Mouse (Mus musculus) G1E (cell line): Measurements from ENCODE around the gene Cited2. TPM values are rescaled to one million over a fixed set of nuclear protein-coding genes. Genes with fewer than 3 reads are reported as not detected.

ENCODE experiments used
- ATAC-seq: 2 replicates; pipeline ENCODE4 v1.8.0; 2016; ENCODE audit warnings: mild to moderate bottlenecking; ENCODE audit not compliant: insufficient number of reproducible peaks, poor library complexity, low FRiP score, severe bottlenecking; ENCODE audit errors: extremely low read depth
- DNase-seq: peaks from one replicate; pipeline ENCODE4 v3.0.0; 2012; ENCODE audit warnings: low spot score
- H3K27me3 ChIP-seq: 2 replicates; pipeline ENCODE4 v1.6.1; 2012; ENCODE audit warnings: mild to moderate bottlenecking, low read length, inconsistent platforms; ENCODE audit not compliant: insufficient read depth
- H3K36me3 ChIP-seq: replicated peaks from 2 replicates; pipeline ENCODE3; 2012; ENCODE audit warnings: mild to moderate bottlenecking, inconsistent platforms
- H3K4me1 ChIP-seq: 2 replicates; pipeline ENCODE4 v1.6.1; 2012; ENCODE audit warnings: low read depth, low read length, inconsistent platforms, mixed read lengths; ENCODE audit not compliant: insufficient read depth
- H3K4me3 ChIP-seq: 2 replicates; pipeline ENCODE4 v1.5.1; 2012; ENCODE audit warnings: low read depth, mild to moderate bottlenecking, inconsistent platforms, low read length, moderate library complexity, mixed read lengths
- H3K9me3 ChIP-seq: replicated peaks from 2 replicates; pipeline ENCODE4 v1.6.1; 2012; ENCODE audit warnings: inconsistent platforms
- CTCF ChIP-seq: IDR thresholded peaks from 2 replicates; pipeline ENCODE4 v1.5.1; 2012; ENCODE audit warnings: low read depth, low read length, inconsistent platforms, mixed read lengths
- GATA1 ChIP-seq: IDR thresholded peaks from 2 replicates; pipeline ENCODE4 v1.6.1; 2012; ENCODE audit warnings: borderline replicate concordance, low read length, inconsistent platforms, mixed read lengths
- GATA2 ChIP-seq: IDR thresholded peaks from 2 replicates; pipeline ENCODE4 v1.6.1; 2012; ENCODE audit warnings: low read depth, low read length, inconsistent platforms, borderline replicate concordance
- POLR2AphosphoS5 ChIP-seq: IDR thresholded peaks from 2 replicates; pipeline ENCODE4 v1.6.1; 2012; ENCODE audit warnings: low read depth, low read length, inconsistent platforms; ENCODE audit not compliant: insufficient replicate concordance
- TAL1 ChIP-seq: conservative IDR thresholded peaks from 2 replicates; pipeline ENCODE4 v1.6.1; 2012; ENCODE audit warnings: low read depth, low read length, inconsistent platforms, mixed read lengths
- polyA plus RNA-seq: library from polyadenylated mRNA; stranded (reverse); fragments of >175 nt; gene quantifications from 2 replicates; pipeline ENCODE4 v1.2.3, GENCODE M21; 2012
- total RNA-seq, 2 experiments: library from RNA; stranded (forward) in 1 of 2; stranded (reverse) in 1 of 2; fragments of 200-1000 nt in 1 of 2; fragments of >200 nt in 1 of 2; fragmentation: Nextera tagmentation in 1 of 2; gene quantifications; 2 replicates each; pipeline ENCODE4 v1.2.3; 2014 to 2017

Cited2 gene
- total and polyA plus RNA-seq, 3 experiments = 26.8 to 273 (median 231) TPM

GRCm38 (mm10) chr10:17772364-17772763 is 49.3 kb downstream of the Cited2 start:
- ATAC-seq (no peak; the same call in 1 of the 2 replicates), DNase-seq (no peak)
- TF ChIP-seq POLR2AphosphoS5 (no peak), GATA1 (no peak), CTCF (no peak), GATA2 (no peak), TAL1 (no peak)

DNA sequence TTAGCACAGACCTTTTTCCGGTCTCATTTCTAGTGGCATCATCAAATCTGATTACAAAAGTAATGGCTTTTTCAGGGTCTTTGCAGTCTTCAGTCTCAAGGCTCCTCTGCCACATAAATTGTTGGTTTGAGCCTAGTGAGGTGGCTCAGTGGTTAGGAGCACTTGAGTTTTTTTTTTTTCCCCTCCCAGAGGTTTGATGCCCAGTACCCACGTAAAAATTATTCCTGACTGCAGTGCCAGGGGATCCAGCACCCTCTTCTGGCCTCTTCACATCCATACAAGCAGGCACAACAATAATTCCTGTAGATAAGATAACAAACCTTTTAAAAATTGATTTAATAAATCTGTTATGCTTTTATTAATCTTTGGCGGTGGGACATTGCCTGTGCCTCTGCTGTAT is 51.3 kb downstream of the Cited2 start:
- H3K4me1 ChIP-seq = no peaks in the 10 kb centered on the region
- no peaks in the 10 kb centered on the region for H3K9me3 ChIP-seq
- no peak for TF ChIP-seq CTCF
- no peak for TF ChIP-seq POLR2AphosphoS5
- TF ChIP-seq GATA1 = no peak
- TF ChIP-seq GATA2 = no peak
- TF ChIP-seq TAL1 = no peak
- ATAC-seq (no peak), DNase-seq (no peak)
- H3K36me3 ChIP-seq = no peaks in the 10 kb centered on the region
- H3K27me3 ChIP-seq = peaks cover 4% of the 10 kb centered on the region; the same call in 1 of the 2 replicates
- no peak overlapping the region for H3K4me3 ChIP-seq

More at GRCm38 (mm10) chr10:17772364-17772763, 49.3 kb downstream of the Cited2 start:
- Histone ChIP-seq H3K9me3 (no peaks in the 10 kb centered on the region), H3K27me3 (peaks cover 4% of the 10 kb centered on the region; the same call in 1 of the 2 replicates), H3K4me1 (no peaks in the 10 kb centered on the region), H3K36me3 (no peaks in the 10 kb centered on the region), H3K4me3 (no peak overlapping the region)

DNA sequence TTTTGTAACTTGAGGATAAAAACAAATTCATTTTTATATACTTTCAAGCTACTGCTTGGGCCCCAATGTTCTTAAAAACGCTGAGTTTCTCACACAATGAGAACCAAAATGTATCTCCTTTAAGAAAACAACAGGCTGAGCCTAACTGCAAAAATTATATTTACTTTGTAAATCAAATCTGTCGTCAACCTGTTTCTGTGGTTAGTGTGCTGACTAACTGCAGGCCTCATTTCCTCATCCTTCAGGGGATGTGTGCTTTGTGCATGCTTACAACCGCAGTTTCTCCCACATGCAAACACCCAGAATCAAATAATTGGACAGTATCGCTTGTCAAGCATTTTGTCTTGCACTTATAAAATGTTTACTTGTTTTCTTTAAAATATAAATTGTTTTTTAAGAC is 52.1 kb downstream of the Cited2 start:
- no peak for DNase-seq
- no peak for ATAC-seq
- Histone ChIP-seq H3K9me3 (no peaks in the 10 kb centered on the region), H3K4me3 (no peak overlapping the region), H3K4me1 (no peaks in the 10 kb centered on the region), H3K27me3 (peaks cover 4% of the 10 kb centered on the region; the same call in 1 of the 2 replicates), H3K36me3 (no peaks in the 10 kb centered on the region)
- TF ChIP-seq POLR2AphosphoS5 = no peak
- no peak for TF ChIP-seq TAL1
- no peak for TF ChIP-seq GATA1
- no peak for TF ChIP-seq CTCF
- TF ChIP-seq GATA2 = no peak

Other genes with a start within 250 kb of the Cited2 start
- not detected in 2 replicates for gene Txlnb, start 73.0 kb downstream of the Cited2 start, total RNA-seq (2014; fragmentation: Nextera tagmentation)
- gene Txlnb, start 73.0 kb downstream of the Cited2 start, total RNA-seq (2017) = 0.06 and 0.16 TPM in 2 replicates
- not detected in 2 replicates for gene Txlnb, start 73.0 kb downstream of the Cited2 start, polyA plus RNA-seq
- gene Heca, start 224.8 kb downstream of the Cited2 start, total RNA-seq (2014; fragmentation: Nextera tagmentation) = 27.0 and 27.5 TPM in 2 replicates
- gene Heca, start 224.8 kb downstream of the Cited2 start, total RNA-seq (2017) = 34.2 and 37.6 TPM in 2 replicates
- gene Heca, start 224.8 kb downstream of the Cited2 start, polyA plus RNA-seq = 7.7 and 8.6 TPM in 2 replicates